Mouse (Mus musculus): ENCODE data around the gene Mixl1. TPM values are rescaled to one million over a fixed set of nuclear protein-coding genes. Genes with fewer than 3 reads are reported as not detected.

Gene Mixl1
- polyA plus RNA-seq (2012; rRNA removed), result 0.13 and 0.52 TPM in 2 replicates

GRCm38 (mm10) chr1:180696626-180697352 lies at the start of gene Mixl1:
Gene Mixl1 (minus strand): TSS chr1:180697034.
- 5% methylated on average over 79 of the region's 79 CpGs for whole genome bisulfite sequencing
- peaks cover 13% of the 10 kb centered on the region for H3K4me1 ChIP-seq (replicated peaks; ENCODE audit: control insufficient read depth, insufficient read depth, low read length)
- peak within 1 kb of the TSS; percentile 41 for H3K4me3 ChIP-seq (ENCODE audit: control insufficient read depth, insufficient read depth, low read length)
- TF ChIP-seq POLR2A (IDR thresholded peaks at IDR 0.05; ENCODE audit: control insufficient read depth, extremely low read depth, insufficient read depth, low read length, poor library complexity) (no peak), CTCF (IDR thresholded peaks at IDR 0.05; ENCODE audit: borderline replicate concordance, control insufficient read depth, extremely low read depth, insufficient read depth, low read length, poor library complexity) (no peak)
- H3K27ac ChIP-seq (ENCODE audit: control insufficient read depth, insufficient read depth, low read length), result no peak within 1 kb of the TSS
- H3K27me3 ChIP-seq (ENCODE audit: control insufficient read depth, insufficient read depth, low read length), result peaks cover 2% of the 10 kb centered on the region; the same call in 1 of the 2 replicates
- no peaks in the 10 kb centered on the region for H3K36me3 ChIP-seq (ENCODE audit: control insufficient read depth, insufficient read depth, low read length)
- DNase-seq, result peak; percentile 39

DNA sequence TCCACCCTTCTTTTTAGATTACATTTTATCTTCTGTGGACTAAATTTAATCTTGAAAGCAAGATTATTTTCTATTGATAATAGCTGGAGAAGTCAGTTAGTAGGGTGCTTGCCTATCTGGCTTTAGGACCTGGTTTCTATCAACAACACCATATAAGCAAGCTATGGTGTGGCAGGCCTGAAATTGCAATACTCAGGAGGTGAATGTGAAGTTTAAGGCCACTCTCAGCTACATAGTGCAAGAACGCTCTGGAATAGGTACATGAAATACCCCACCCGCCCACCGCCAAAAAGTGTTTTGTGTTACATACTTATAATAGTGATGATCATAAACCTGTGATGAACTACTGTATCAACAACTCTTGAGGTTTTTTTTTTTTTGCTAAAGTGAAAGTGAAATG lies 32.4 kb upstream of the Mixl1 start:
- no peak overlapping the region for H3K27ac ChIP-seq (ENCODE audit: control insufficient read depth, insufficient read depth, low read length)
- no peaks in the 10 kb centered on the region for H3K27me3 ChIP-seq (ENCODE audit: control insufficient read depth, insufficient read depth, low read length)
- WGBS, result 97% methylated on average over 3 of the region's 3 CpGs
- peaks cover 10% of the 10 kb centered on the region for H3K4me1 ChIP-seq (replicated peaks; ENCODE audit: control insufficient read depth, insufficient read depth, low read length)
- TF ChIP-seq CTCF (IDR thresholded peaks at IDR 0.05; ENCODE audit: borderline replicate concordance, control insufficient read depth, extremely low read depth, insufficient read depth, low read length, poor library complexity) (no peak), POLR2A (IDR thresholded peaks at IDR 0.05; ENCODE audit: control insufficient read depth, extremely low read depth, insufficient read depth, low read length, poor library complexity) (no peak)
- peaks cover 12% of the 10 kb centered on the region for H3K36me3 ChIP-seq (ENCODE audit: control insufficient read depth, insufficient read depth, low read length)
- no peak for DNase-seq
- H3K4me3 ChIP-seq (ENCODE audit: control insufficient read depth, insufficient read depth, low read length), result no peak overlapping the region

DNA sequence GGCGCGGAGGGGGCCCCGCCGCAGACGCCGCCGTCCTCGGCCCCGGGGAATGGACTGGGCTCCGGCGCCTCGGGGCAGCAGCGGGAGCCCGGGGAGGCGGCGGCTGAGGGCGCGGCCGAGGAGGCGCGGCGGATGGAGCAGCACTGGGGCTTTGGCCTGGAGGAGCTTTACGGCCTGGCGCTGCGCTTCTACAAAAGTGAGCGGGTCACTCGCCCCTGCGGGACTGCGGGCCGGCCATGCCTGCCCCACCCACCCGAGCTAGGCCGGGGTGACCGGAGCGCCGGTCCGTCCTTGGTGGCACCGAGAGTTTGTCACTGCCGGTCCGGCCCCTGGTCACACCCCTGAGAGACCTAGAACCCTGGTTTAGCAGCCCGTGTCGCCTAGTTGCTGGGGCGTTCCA lies 29.3 kb upstream of the Mixl1 start:
- H3K27me3 ChIP-seq (ENCODE audit: control insufficient read depth, insufficient read depth, low read length), result no peaks in the 10 kb centered on the region
- WGBS, result under 1% methylated on average over 42 of the region's 42 CpGs
- H3K4me3 ChIP-seq (ENCODE audit: control insufficient read depth, insufficient read depth, low read length), result peak overlapping the region; percentile 76
- H3K27ac ChIP-seq (ENCODE audit: control insufficient read depth, insufficient read depth, low read length), result no peak overlapping the region
- no peak for DNase-seq
- TF ChIP-seq CTCF (IDR thresholded peaks at IDR 0.05; ENCODE audit: borderline replicate concordance, control insufficient read depth, extremely low read depth, insufficient read depth, low read length, poor library complexity) (no peak), POLR2A (IDR thresholded peaks at IDR 0.05; ENCODE audit: control insufficient read depth, extremely low read depth, insufficient read depth, low read length, poor library complexity) (no peak)
- H3K36me3 ChIP-seq (ENCODE audit: control insufficient read depth, insufficient read depth, low read length), result no peaks in the 10 kb centered on the region
- peaks cover 28% of the 10 kb centered on the region for H3K4me1 ChIP-seq (replicated peaks; ENCODE audit: control insufficient read depth, insufficient read depth, low read length)

- under 1% methylated on average over 52 of the region's 52 CpGs for WGBS
- peak within 1 kb of the TSS; percentile 63 for H3K27ac ChIP-seq (ENCODE audit: control insufficient read depth, insufficient read depth, low read length)
- no peaks in the 10 kb centered on the region for H3K27me3 ChIP-seq (ENCODE audit: control insufficient read depth, insufficient read depth, low read length)
- peaks cover 32% of the 10 kb centered on the region for H3K4me1 ChIP-seq (replicated peaks; ENCODE audit: control insufficient read depth, insufficient read depth, low read length)
- H3K4me3 ChIP-seq (ENCODE audit: control insufficient read depth, insufficient read depth, low read length), result peak within 1 kb of the TSS; percentile 76
- peak; percentile 95 for DNase-seq
- H3K36me3 ChIP-seq (ENCODE audit: control insufficient read depth, insufficient read depth, low read length), result no peaks in the 10 kb centered on the region
- TF ChIP-seq CTCF (IDR thresholded peaks at IDR 0.05; ENCODE audit: borderline replicate concordance, control insufficient read depth, extremely low read depth, insufficient read depth, low read length, poor library complexity), result 0 out of 2 replicates have a peak, but pooled peaks have one; percentile 66
- peak; percentile 92 for TF ChIP-seq POLR2A (IDR thresholded peaks at IDR 0.05; ENCODE audit: control insufficient read depth, extremely low read depth, insufficient read depth, low read length, poor library complexity)
Observed at GRCm38 (mm10) chr1:180725704-180726179, 28.9 kb upstream of the Mixl1 start, which contains the start of gene Acbd3. Gene Acbd3 (plus strand): TSS chr1:180726043.

DNA sequence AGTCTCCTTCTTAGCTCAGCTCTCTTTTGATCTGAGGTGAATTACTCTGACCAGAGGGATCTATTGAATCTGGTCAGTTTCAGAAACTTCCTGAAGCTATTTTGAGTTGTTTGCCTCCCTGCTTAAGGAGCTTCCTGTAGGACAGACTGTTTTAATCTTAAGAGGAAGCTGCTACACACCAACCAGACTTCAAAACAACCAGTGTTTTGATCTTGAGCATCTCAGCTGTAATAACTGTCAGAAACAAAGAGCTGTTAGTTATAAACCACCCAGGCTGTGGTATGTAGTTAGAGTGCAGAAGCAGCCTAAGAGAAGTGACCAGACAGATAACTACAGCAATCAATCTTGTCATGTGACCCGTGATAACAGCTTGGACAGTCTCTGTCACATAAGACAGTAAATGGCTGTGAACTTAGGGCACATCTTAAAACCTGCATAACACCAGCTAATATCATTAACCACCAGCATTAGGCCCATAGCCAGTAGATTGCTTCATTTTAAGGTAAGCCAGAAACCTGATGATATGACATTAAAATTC lies 26.9 kb upstream of the Mixl1 start:
- Histone ChIP-seq H3K4me3 (ENCODE audit: control insufficient read depth, insufficient read depth, low read length) (no peak overlapping the region), H3K27me3 (ENCODE audit: control insufficient read depth, insufficient read depth, low read length) (no peaks in the 10 kb centered on the region), H3K36me3 (ENCODE audit: control insufficient read depth, insufficient read depth, low read length) (no peaks in the 10 kb centered on the region), H3K4me1 (replicated peaks; ENCODE audit: control insufficient read depth, insufficient read depth, low read length) (peaks cover 32% of the 10 kb centered on the region), H3K27ac (ENCODE audit: control insufficient read depth, insufficient read depth, low read length) (peak overlapping the region; percentile 97)
- no peak for DNase-seq
- no peak for TF ChIP-seq POLR2A (IDR thresholded peaks at IDR 0.05; ENCODE audit: control insufficient read depth, extremely low read depth, insufficient read depth, low read length, poor library complexity)
- no peak for TF ChIP-seq CTCF (IDR thresholded peaks at IDR 0.05; ENCODE audit: borderline replicate concordance, control insufficient read depth, extremely low read depth, insufficient read depth, low read length, poor library complexity)
- WGBS, result 14% methylated on average over 1 of the region's 1 CpGs

- DNase-seq, result no peak
- TF ChIP-seq POLR2A (IDR thresholded peaks at IDR 0.05; ENCODE audit: control insufficient read depth, extremely low read depth, insufficient read depth, low read length, poor library complexity), result no peak
- no peak for TF ChIP-seq CTCF (IDR thresholded peaks at IDR 0.05; ENCODE audit: borderline replicate concordance, control insufficient read depth, extremely low read depth, insufficient read depth, low read length, poor library complexity)
- 41% methylated on average over 1 of the region's 1 CpGs for WGBS
- H3K36me3 ChIP-seq (ENCODE audit: control insufficient read depth, insufficient read depth, low read length), result no peaks in the 10 kb centered on the region
- H3K27ac ChIP-seq (ENCODE audit: control insufficient read depth, insufficient read depth, low read length), result peak overlapping the region; percentile 97
- H3K27me3 ChIP-seq (ENCODE audit: control insufficient read depth, insufficient read depth, low read length), result no peaks in the 10 kb centered on the region
- H3K4me1 ChIP-seq (replicated peaks; ENCODE audit: control insufficient read depth, insufficient read depth, low read length), result peaks cover 32% of the 10 kb centered on the region
- H3K4me3 ChIP-seq (ENCODE audit: control insufficient read depth, insufficient read depth, low read length), result no peak overlapping the region
Observed at GRCm38 (mm10) chr1:180722608-180723007, 25.8 kb upstream of the Mixl1 start.
